Mouse (Mus musculus) CD4-positive helper T cell, adult 2 months (primary cell): Measurements from ENCODE around the gene Kdelc1.

Experiments
- DNase-seq: peaks from one replicate; pipeline ENCODE4 v3.0.0-alpha.2; 2012; ENCODE audit warnings: low read depth, missing footprints, low spot score

Kdelc1 gene

DNA sequence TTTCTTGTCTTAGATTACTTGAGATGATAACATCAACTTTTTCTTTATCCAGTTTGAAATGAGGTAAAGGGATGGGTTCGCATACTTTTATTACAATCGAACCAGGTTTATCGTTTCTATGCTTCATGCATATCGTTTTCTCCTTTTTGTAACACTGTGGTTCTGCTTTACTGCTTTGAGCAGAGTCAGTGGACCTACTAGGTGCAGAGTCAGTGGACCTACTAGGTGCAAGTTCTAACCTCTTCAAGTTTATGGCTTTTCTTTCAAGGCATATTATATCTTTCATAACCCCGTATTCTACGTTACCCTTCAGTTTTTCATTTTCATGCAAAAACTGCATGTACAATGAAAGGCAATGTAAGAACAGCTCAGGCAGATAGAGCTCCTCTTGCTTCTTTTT lies 55.2 kb downstream of the Kdelc1 start:
- DNase-seq = no peak

DNA sequence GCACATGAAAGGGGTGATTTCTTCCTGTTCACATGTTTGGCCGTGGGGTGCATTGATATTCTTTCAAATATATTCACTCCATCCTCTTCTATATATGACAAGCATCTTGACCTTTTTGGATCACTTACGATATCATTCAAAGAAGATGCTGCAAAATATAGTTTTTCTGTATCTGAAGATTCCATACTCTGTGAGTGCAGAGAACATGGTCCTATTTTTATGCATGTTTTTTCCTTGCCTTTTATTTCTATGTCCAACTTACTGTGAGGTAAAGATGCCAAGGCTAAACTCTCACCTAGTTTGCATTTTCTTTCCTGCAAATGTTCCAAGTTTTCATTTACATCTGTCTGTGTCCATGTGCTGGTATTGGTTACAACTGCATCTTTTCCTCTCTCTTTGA lies 56.8 kb downstream of the Kdelc1 start, which contains the start of gene Gm8251:
Gene Gm8251, minus strand, starts transcription at position 101 of the 400 bp plus-strand sequence.
- no peak for DNase-seq

DNA sequence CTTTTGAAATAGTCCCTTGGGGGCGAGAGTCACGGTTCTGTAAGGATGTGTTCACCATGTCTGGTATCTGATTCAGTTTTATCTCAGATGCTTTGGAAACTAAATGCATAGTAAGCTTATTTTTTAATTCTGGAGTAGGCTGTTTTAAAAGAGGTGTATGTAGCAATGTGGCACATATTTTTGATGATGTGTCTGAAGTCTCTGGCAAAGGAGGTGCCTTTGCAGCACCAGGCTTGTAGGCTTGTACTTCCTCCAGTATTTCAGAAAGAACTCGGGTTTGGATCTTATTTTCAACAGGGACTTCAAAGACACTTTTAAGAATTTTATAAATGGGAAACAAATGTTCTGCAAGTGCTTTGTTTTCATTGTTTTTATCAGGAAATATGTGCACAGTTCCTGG lies 60.8 kb downstream of the Kdelc1 start:
- no peak for DNase-seq
